Mouse (Mus musculus): ENCODE results near the gene Tlcd1. TPM values are rescaled to one million over a fixed set of nuclear protein-coding genes. Genes with fewer than 3 reads are reported as not detected.

The Tlcd1 gene
- polyA plus RNA-seq, 1 experiment from 2014 or later: 13.5 TPM

GRCm38 (mm10) chr11:78161968-78162367 is 14.5 kb upstream of the Tlcd1 start:
- H3K9me3 ChIP-seq (replicated peaks): no peaks in the 10 kb centered on the region
- H3K4me3 ChIP-seq: peak overlapping the region; percentile 95; the same call in 1 of the 2 replicates
- H3K27ac ChIP-seq: peak overlapping the region; percentile 93
- no peak overlapping the region for H3K9ac ChIP-seq
- H3K36me3 ChIP-seq: peaks cover 40% of the 10 kb centered on the region
- WGBS: 45% methylated on average over 4 of the region's 4 CpGs
- H3K27me3 ChIP-seq: no peaks in the 10 kb centered on the region
- ATAC-seq (replicated peaks; ENCODE audit: insufficient number of reproducible peaks, insufficient read depth, low FRiP score, low read depth): no peak
- peak overlapping the region; percentile 91; the same call in 1 of the 2 replicates for H3K4me2 ChIP-seq
- H3K4me1 ChIP-seq (replicated peaks): peaks cover 41% of the 10 kb centered on the region

GRCm38 (mm10) chr11:78162504-78162903 is 14.0 kb upstream of the Tlcd1 start:
- H3K4me2 ChIP-seq: peak overlapping the region; percentile 91
- no peak for ATAC-seq (replicated peaks; ENCODE audit: insufficient number of reproducible peaks, insufficient read depth, low FRiP score, low read depth)
- H3K27me3 ChIP-seq: no peaks in the 10 kb centered on the region
- WGBS: 57% methylated on average over 6 of the region's 6 CpGs
- peak overlapping the region; percentile 95 for H3K4me3 ChIP-seq
- 0 out of 2 replicates have a peak overlapping the region, but pooled peaks have one; percentile 97 for H3K9ac ChIP-seq
- H3K27ac ChIP-seq: peak overlapping the region; percentile 93
- peaks cover 36% of the 10 kb centered on the region for H3K36me3 ChIP-seq
- no peaks in the 10 kb centered on the region for H3K9me3 ChIP-seq (replicated peaks)
- H3K4me1 ChIP-seq (replicated peaks): peaks cover 41% of the 10 kb centered on the region

GRCm38 (mm10) chr11:78163045-78163444 is 13.5 kb upstream of the Tlcd1 start:
- H3K9ac ChIP-seq: peak overlapping the region; percentile 97
- peaks cover 41% of the 10 kb centered on the region for H3K4me1 ChIP-seq (replicated peaks)
- WGBS: 72% methylated on average over 2 of the region's 2 CpGs
- peaks cover 31% of the 10 kb centered on the region for H3K36me3 ChIP-seq
- H3K4me2 ChIP-seq: peak overlapping the region; percentile 91
- H3K27me3 ChIP-seq: no peaks in the 10 kb centered on the region
- no peaks in the 10 kb centered on the region for H3K9me3 ChIP-seq (replicated peaks)
- ATAC-seq (replicated peaks; ENCODE audit: insufficient number of reproducible peaks, insufficient read depth, low FRiP score, low read depth): no peak
- H3K4me3 ChIP-seq: peak overlapping the region; percentile 95
- H3K27ac ChIP-seq: peak overlapping the region; percentile 93

- H3K4me2 ChIP-seq: peak overlapping the region; percentile 91
- peak overlapping the region; percentile 95 for H3K4me3 ChIP-seq
- H3K4me1 ChIP-seq (replicated peaks): peaks cover 41% of the 10 kb centered on the region
- peak overlapping the region; percentile 93 for H3K27ac ChIP-seq
- WGBS: under 1% methylated on average over 22 of the region's 22 CpGs
- H3K27me3 ChIP-seq: no peaks in the 10 kb centered on the region
- peak; percentile 53 for ATAC-seq (replicated peaks; ENCODE audit: insufficient number of reproducible peaks, insufficient read depth, low FRiP score, low read depth)
- peaks cover 23% of the 10 kb centered on the region for H3K36me3 ChIP-seq
- no peaks in the 10 kb centered on the region for H3K9me3 ChIP-seq (replicated peaks)
- peak overlapping the region; percentile 97 for H3K9ac ChIP-seq
Measured at GRCm38 (mm10) chr11:78163681-78164603, 12.6 kb upstream of the Tlcd1 start.

GRCm38 (mm10) chr11:78164604-78164923 is 11.9 kb upstream of the Tlcd1 start:
- Histone ChIP-seq H3K27me3 (no peaks in the 10 kb centered on the region), H3K4me1 (replicated peaks) (peaks cover 37% of the 10 kb centered on the region), H3K27ac (peak overlapping the region; percentile 93), H3K9ac (peak overlapping the region; percentile 97), H3K36me3 (peaks cover 19% of the 10 kb centered on the region), H3K4me3 (peak overlapping the region; percentile 95), H3K4me2 (peak overlapping the region; percentile 91), H3K9me3 (replicated peaks) (no peaks in the 10 kb centered on the region)
- 0% methylated on average over 14 of the region's 14 CpGs for WGBS
- no peak for ATAC-seq (replicated peaks; ENCODE audit: insufficient number of reproducible peaks, insufficient read depth, low FRiP score, low read depth)

DNA sequence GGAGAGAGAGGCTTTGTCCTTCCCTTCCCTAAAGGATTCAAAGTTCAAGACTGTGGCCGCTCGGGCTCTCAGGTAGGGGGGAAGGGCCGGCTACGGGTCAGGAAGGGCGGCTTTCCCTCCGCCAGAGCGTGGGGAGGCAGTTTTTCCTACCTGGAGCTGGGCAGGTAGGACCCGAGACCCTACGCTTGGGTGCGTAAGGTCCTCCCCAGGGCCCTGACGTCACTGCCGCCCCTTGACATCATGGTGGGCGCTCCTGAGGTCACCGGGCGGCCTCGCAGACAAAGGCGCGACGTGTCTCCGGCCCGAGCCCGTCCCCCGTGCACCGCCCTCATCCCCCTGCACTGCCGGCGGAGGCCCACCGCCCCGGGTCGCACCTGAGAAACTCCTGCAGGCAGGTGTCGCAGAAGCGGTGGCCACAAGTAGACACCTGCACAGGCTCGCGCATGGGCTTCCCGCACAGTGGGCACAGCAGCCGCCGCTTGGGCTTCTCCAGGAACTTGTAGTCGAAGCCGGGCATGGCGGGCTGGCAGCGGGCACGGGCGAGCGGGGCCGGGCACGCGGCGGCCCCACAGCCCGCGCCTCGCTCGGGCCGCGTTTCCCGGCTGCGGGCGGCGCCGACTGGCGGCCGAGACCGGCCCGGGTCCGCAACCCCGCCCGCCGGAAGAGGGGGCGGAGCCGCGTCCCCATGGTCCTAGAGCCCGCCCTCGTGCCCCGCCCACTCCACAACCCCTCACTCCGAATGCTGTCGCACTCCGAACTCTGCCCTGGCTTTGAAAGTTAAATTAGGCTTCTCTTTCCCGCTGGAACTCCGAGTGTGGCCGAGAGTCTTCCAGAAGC is 11.4 kb upstream of the Tlcd1 start, which contains the start of gene Traf4:
Gene Traf4, minus strand, starts transcription at position 666 of the 837 bp plus-strand sequence.
- H3K9me3 ChIP-seq (replicated peaks): no peaks in the 10 kb centered on the region
- H3K27me3 ChIP-seq: no peaks in the 10 kb centered on the region
- peaks cover 13% of the 10 kb centered on the region for H3K36me3 ChIP-seq
- whole genome bisulfite sequencing: under 1% methylated on average over 78 of the region's 78 CpGs
- H3K9ac ChIP-seq: peak within 1 kb of the TSS; percentile 97
- H3K4me2 ChIP-seq: peak within 1 kb of the TSS; percentile 91
- peak; percentile 83 for ATAC-seq (replicated peaks; ENCODE audit: insufficient number of reproducible peaks, insufficient read depth, low FRiP score, low read depth)
- peak within 1 kb of the TSS; percentile 93 for H3K27ac ChIP-seq
- H3K4me1 ChIP-seq (replicated peaks): peaks cover 36% of the 10 kb centered on the region
- peak within 1 kb of the TSS; percentile 95 for H3K4me3 ChIP-seq

DNA sequence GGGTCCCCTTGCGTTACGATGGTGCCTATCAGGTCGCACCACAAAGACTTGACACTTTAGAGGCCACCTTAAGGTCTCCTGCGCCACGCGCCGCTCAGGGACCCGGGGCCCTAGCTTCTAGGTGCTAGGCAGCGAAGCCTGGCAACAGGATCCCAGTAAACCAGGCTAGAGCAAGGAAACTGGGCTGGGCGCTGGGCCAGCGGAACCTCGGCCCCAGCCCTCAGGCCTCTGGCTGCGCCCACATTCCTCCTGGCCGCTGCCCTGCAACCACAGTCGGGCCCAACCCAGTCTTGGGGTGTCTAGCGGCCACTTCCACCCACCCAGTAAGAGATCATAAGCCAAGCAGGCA is 10.8 kb upstream of the Tlcd1 start:
- Histone ChIP-seq H3K9me3 (replicated peaks) (no peaks in the 10 kb centered on the region), H3K4me2 (peak overlapping the region; percentile 91), H3K27me3 (no peaks in the 10 kb centered on the region), H3K4me3 (peak overlapping the region; percentile 95), H3K4me1 (replicated peaks) (peaks cover 36% of the 10 kb centered on the region), H3K36me3 (peaks cover 8% of the 10 kb centered on the region), H3K27ac (peak overlapping the region; percentile 93), H3K9ac (peak overlapping the region; percentile 97)
- WGBS: 4% methylated on average over 16 of the region's 16 CpGs
- ATAC-seq (replicated peaks; ENCODE audit: insufficient number of reproducible peaks, insufficient read depth, low FRiP score, low read depth): peak; percentile 23

DNA sequence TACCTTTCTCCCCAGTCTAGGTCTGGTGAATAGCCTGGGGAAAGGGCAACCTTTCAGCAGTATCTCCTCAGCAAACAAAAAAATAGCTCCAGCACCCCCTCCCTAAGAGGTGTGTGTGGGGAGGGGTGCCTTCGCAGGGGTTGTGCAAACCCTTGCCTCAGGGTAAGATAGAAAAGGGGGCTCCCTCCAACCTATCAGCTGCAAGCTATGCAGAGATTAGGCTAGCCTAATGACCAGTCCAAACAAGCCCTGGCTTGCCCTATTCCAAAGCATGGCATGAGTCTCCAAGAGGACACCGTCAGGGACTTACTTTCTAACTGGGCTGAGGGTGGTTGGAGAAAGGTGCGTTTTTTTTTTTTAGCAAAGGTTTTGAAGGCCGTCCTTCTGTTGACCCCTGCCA is 10.3 kb upstream of the Tlcd1 start:
- no peak for ATAC-seq (replicated peaks; ENCODE audit: insufficient number of reproducible peaks, insufficient read depth, low FRiP score, low read depth)
- no peaks in the 10 kb centered on the region for H3K9me3 ChIP-seq (replicated peaks)
- peak overlapping the region; percentile 93 for H3K27ac ChIP-seq
- peak overlapping the region; percentile 95 for H3K4me3 ChIP-seq
- H3K27me3 ChIP-seq: no peaks in the 10 kb centered on the region
- 43% methylated on average over 4 of the region's 4 CpGs for WGBS
- H3K4me2 ChIP-seq: peak overlapping the region; percentile 91
- H3K4me1 ChIP-seq (replicated peaks): peaks cover 36% of the 10 kb centered on the region
- peaks cover 3% of the 10 kb centered on the region for H3K36me3 ChIP-seq
- no peak overlapping the region for H3K9ac ChIP-seq

- Histone ChIP-seq H3K9me3 (replicated peaks) (no peaks in the 10 kb centered on the region), H3K27ac (no peak overlapping the region), H3K9ac (no peak overlapping the region), H3K4me2 (no peak overlapping the region), H3K4me1 (replicated peaks) (peaks cover 36% of the 10 kb centered on the region), H3K27me3 (no peaks in the 10 kb centered on the region), H3K4me3 (no peak overlapping the region), H3K36me3 (no peaks in the 10 kb centered on the region)
- 69% methylated on average over 6 of the region's 6 CpGs for WGBS
- ATAC-seq (replicated peaks; ENCODE audit: insufficient number of reproducible peaks, insufficient read depth, low FRiP score, low read depth): no peak
Measured at GRCm38 (mm10) chr11:78166640-78167039, 9.9 kb upstream of the Tlcd1 start.

GRCm38 (mm10) chr11:78167257-78167959 is 9.1 kb upstream of the Tlcd1 start:
- Histone ChIP-seq H3K4me1 (replicated peaks) (peaks cover 30% of the 10 kb centered on the region), H3K4me2 (no peak overlapping the region), H3K36me3 (no peaks in the 10 kb centered on the region), H3K4me3 (no peak overlapping the region), H3K27ac (no peak overlapping the region), H3K27me3 (no peaks in the 10 kb centered on the region), H3K9me3 (replicated peaks) (no peaks in the 10 kb centered on the region), H3K9ac (no peak overlapping the region)
- WGBS: 91% methylated on average over 14 of the region's 14 CpGs
- no peak for ATAC-seq (replicated peaks; ENCODE audit: insufficient number of reproducible peaks, insufficient read depth, low FRiP score, low read depth)

All from heart, embryonic 15.5 days (tissue).